Mouse (Mus musculus) limb, embryonic 10.5 days (tissue): ENCODE measurements at regions not wholly inside any gene's neighbourhood (a gene's known extent, or its start where the extent isn't known, plus 50 kb on each side); places are given as distances from the start of the nearest gene placed in this dataset.

Experiments used
- DNase-seq: peaks from one replicate; pipeline ENCODE4 v3.0.0-alpha.2; 2017; ENCODE audit warnings: low spot score
- H3K27ac ChIP-seq: fragments of 300-500 bp; sonication (generic); 2 replicates; pipeline ENCODE4 v1.5.1; 2016; ENCODE audit warnings: mild to moderate bottlenecking
- H3K27me3 ChIP-seq: fragments of 300-500 bp; sonication (generic); 2 replicates; pipeline ENCODE4 v1.6.1; 2016; ENCODE audit warnings: low read depth, mild to moderate bottlenecking; ENCODE audit not compliant: poor library complexity, severe bottlenecking
- H3K36me3 ChIP-seq: fragments of 300-500 bp; sonication (generic); 2 replicates; pipeline ENCODE4 v1.6.1; 2016; ENCODE audit warnings: mild to moderate bottlenecking, moderate library complexity
- H3K4me1 ChIP-seq: fragments of 300-500 bp; sonication (generic); 2 replicates; pipeline ENCODE4 v1.6.1; 2016
- H3K4me3 ChIP-seq: fragments of 300-500 bp; sonication (generic); 2 replicates; pipeline ENCODE4 v1.5.1; 2016; ENCODE audit warnings: mild to moderate bottlenecking, moderate library complexity
- H3K9me3 ChIP-seq: fragments of 300-500 bp; sonication (generic); replicated peaks from 2 replicates; pipeline ENCODE4 v1.6.1; 2016; ENCODE audit warnings: mild to moderate bottlenecking
- WGBS: fragments of 180-500 bp; shearing (Covaris S2); methylation state at CpG from one replicate; pipeline ENCODE4 v1.1.7; 2016; 5-methylcytosine and 5-hydroxymethylcytosine counted together

GRCm38 (mm10) chr2:129961522-129961921 lies 50.6 kb upstream of the Tgm3 start:
- Histone ChIP-seq H3K9me3 (no peaks in the 10 kb centered on the region), H3K27me3 (no peaks in the 10 kb centered on the region), H3K4me3 (no peak overlapping the region), H3K4me1 (peaks cover 4% of the 10 kb centered on the region; the same call in 1 of the 2 replicates), H3K36me3 (no peaks in the 10 kb centered on the region), H3K27ac (no peak overlapping the region)
- 81% methylated on average over 5 of the region's 5 CpGs for WGBS
- DNase-seq, result peak; percentile 15
